Mouse (Mus musculus): ENCODE data around the gene Otos.

DNA sequence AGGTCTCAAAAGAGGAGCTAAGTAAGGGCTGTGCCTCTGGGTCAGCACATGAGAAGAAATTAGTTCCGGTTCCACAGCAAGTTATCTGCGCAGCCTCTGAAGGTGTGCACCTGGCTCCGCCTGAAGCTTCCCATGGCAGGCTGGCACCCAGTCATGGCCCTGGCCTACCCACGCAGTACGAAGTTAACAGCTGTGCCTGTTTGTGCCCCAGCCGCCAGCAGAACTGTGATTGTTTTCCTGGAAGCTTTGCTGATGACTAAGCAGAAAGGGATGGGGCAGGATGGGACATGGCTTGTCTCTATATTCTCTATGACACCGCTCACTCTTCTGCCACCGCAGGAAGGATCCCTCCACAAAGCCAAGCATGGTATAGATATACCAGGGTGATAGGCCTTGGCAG is 34.5 kb upstream of the Otos start:
- no peak for TF ChIP-seq CTCF (IDR thresholded peaks at IDR 0.05; ENCODE audit: borderline replicate concordance, insufficient read depth, low read depth, low read length)
- no peak for TF ChIP-seq POLR2A (IDR thresholded peaks at IDR 0.05; ENCODE audit: borderline replicate concordance, insufficient read depth, low read length)
